Mouse (Mus musculus): ENCODE measurements around the gene Nrarp. TPM values are rescaled to one million over a fixed set of nuclear protein-coding genes. Genes with fewer than 3 reads are reported as not detected.
A peak's percentile ranks its signal among the peaks of the same experiment; 100 is the strongest.

Gene Nrarp
- polyA plus RNA-seq, 1 experiment = 39.0 TPM

DNA sequence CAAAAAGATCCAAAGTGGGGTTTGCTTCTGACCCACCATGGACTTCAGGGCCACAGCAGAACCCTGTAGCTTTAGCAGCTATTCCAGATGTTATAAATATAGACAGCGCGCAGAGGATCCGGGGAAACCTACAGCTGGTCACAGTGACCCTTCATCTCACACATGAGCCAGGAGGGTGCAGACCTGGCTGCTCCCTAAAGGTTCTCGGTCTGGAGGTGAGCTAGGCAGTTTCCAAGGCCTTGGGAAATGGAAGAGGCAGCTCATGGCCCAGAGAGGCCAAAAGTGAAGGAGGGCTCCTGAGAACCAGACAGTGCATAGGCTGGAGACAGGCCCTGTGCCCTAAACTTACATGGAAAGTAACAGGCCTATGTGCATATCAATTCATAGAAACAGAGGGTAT is 6.7 kb upstream of the Nrarp start:
- Histone ChIP-seq H3K4me1 (ENCODE audit: control insufficient read depth, insufficient read depth, insufficient read length, low read length) (peaks cover 77% of the 10 kb centered on the region), H3K27me3 (ENCODE audit: control insufficient read depth, insufficient read depth, low read length) (no peaks in the 10 kb centered on the region), H3K36me3 (ENCODE audit: control insufficient read depth, insufficient read depth, low read length) (no peaks in the 10 kb centered on the region), H3K27ac (ENCODE audit: insufficient read depth, low read depth, low read length) (no peak overlapping the region), H3K4me3 (ENCODE audit: low read depth, low read length) (no peak overlapping the region)
- no peak for TF ChIP-seq POLR2A (IDR thresholded peaks at IDR 0.05; ENCODE audit: low read depth, low read length)
- TF ChIP-seq CTCF (IDR thresholded peaks at IDR 0.05; ENCODE audit: extremely low read depth, insufficient read length, insufficient replicate concordance, low read depth, low read length) = no peak
- WGBS = 90% methylated on average over 4 of the region's 4 CpGs

DNA sequence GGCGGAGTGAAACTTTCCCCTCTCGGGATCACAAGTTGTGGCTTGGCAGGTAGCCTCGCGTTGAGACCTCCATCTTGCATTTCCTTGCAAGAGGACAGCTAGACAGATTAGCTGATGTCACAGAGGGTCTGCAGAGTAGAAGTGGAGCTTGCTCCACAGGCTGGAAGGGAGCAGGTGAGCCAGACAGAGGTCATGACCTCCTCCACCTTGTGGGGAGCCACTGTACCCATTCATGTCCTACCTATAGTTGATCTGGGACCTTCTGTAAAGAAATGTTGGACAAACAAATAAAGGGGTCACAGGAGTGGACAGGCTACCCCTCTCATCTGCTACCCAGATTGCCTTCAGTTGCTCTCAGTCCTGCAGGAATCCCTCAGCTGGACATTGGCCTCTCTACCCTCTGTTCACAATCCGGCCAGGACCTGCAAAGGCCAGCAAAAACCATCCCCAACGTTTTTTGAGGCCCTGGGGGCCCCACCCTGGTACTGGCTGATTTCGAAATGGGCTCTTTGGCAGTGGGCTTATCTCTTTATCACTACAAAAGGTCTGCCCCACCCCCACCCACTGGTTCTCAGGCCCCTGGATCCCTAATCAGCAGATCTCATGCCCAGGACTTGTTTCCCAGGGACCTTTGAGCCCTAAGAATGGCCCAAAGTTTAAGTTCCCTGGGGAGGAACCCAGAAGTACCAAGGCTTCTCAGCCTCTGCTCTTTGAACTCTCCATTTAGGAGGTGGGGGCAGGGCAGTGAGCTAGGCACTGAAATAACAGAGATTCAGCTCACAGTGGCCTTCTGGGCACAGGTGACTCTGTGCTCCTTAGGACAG is 5.5 kb upstream of the Nrarp start:
- Histone ChIP-seq H3K4me1 (ENCODE audit: control insufficient read depth, insufficient read depth, insufficient read length, low read length) (peaks cover 77% of the 10 kb centered on the region), H3K27me3 (ENCODE audit: control insufficient read depth, insufficient read depth, low read length) (no peaks in the 10 kb centered on the region), H3K4me3 (ENCODE audit: low read depth, low read length) (no peak overlapping the region), H3K36me3 (ENCODE audit: control insufficient read depth, insufficient read depth, low read length) (no peaks in the 10 kb centered on the region), H3K27ac (ENCODE audit: insufficient read depth, low read depth, low read length) (peak overlapping the region; percentile 75)
- 19% methylated on average over 7 of the region's 7 CpGs for WGBS
- TF ChIP-seq POLR2A (IDR thresholded peaks at IDR 0.05; ENCODE audit: low read depth, low read length) (no peak), CTCF (IDR thresholded peaks at IDR 0.05; ENCODE audit: extremely low read depth, insufficient read length, insufficient replicate concordance, low read depth, low read length) (no peak)

DNA sequence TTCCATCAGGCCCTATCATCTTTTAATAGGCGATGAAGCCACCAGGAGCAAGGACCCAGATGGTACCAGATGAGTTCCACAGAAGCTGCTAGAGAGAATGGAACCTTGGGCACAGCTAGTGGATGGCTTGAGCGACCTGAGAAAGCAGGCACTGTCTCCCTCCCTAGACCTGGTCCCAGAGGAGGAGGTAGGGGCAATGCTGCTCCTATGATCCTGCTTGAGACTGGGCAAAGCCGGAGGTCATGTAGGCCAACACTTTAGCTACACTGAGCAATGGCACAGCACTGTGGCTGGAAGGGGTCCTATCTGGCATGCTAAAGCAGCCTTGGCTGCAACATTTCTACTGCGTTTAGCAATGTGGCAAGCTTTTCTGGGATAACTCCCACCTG is 4.9 kb upstream of the Nrarp start:
- H3K4me3 ChIP-seq (ENCODE audit: low read depth, low read length) = no peak overlapping the region
- no peaks in the 10 kb centered on the region for H3K36me3 ChIP-seq (ENCODE audit: control insufficient read depth, insufficient read depth, low read length)
- H3K27me3 ChIP-seq (ENCODE audit: control insufficient read depth, insufficient read depth, low read length) = no peaks in the 10 kb centered on the region
- TF ChIP-seq POLR2A (IDR thresholded peaks at IDR 0.05; ENCODE audit: low read depth, low read length) = no peak
- TF ChIP-seq CTCF (IDR thresholded peaks at IDR 0.05; ENCODE audit: extremely low read depth, insufficient read length, insufficient replicate concordance, low read depth, low read length) = no peak
- peak overlapping the region; percentile 64 for H3K27ac ChIP-seq (ENCODE audit: insufficient read depth, low read depth, low read length)
- 52% methylated on average over 4 of the region's 4 CpGs for WGBS
- peaks cover 73% of the 10 kb centered on the region for H3K4me1 ChIP-seq (ENCODE audit: control insufficient read depth, insufficient read depth, insufficient read length, low read length)

DNA sequence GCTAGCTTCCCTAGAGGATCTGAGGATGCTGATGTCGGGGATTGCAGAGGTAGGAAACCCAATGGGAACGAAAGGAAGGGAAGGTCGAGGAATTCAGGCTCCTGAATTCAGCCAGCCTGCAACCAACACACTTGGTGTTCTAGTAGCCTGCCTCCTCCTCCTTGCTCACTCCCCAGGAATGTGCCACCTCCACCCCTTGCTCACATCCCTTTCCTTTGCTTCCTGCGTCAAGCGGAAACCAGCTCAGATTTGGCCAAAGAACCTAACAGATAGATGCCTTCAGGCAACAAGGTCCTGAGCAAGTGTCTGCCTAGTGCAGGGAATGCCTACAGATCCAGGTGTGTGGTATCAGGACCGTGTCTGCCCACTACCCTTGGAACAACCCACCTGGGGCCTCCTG is 4.0 kb upstream of the Nrarp start:
- Histone ChIP-seq H3K27me3 (ENCODE audit: control insufficient read depth, insufficient read depth, low read length) (no peaks in the 10 kb centered on the region), H3K36me3 (ENCODE audit: control insufficient read depth, insufficient read depth, low read length) (no peaks in the 10 kb centered on the region), H3K4me3 (ENCODE audit: low read depth, low read length) (no peak overlapping the region), H3K27ac (ENCODE audit: insufficient read depth, low read depth, low read length) (peak overlapping the region; percentile 32; the same call in 1 of the 2 replicates), H3K4me1 (ENCODE audit: control insufficient read depth, insufficient read depth, insufficient read length, low read length) (peaks cover 66% of the 10 kb centered on the region)
- TF ChIP-seq POLR2A (IDR thresholded peaks at IDR 0.05; ENCODE audit: low read depth, low read length) = no peak
- no peak for TF ChIP-seq CTCF (IDR thresholded peaks at IDR 0.05; ENCODE audit: extremely low read depth, insufficient read length, insufficient replicate concordance, low read depth, low read length)
- WGBS = 62% methylated on average over 6 of the region's 6 CpGs

DNA sequence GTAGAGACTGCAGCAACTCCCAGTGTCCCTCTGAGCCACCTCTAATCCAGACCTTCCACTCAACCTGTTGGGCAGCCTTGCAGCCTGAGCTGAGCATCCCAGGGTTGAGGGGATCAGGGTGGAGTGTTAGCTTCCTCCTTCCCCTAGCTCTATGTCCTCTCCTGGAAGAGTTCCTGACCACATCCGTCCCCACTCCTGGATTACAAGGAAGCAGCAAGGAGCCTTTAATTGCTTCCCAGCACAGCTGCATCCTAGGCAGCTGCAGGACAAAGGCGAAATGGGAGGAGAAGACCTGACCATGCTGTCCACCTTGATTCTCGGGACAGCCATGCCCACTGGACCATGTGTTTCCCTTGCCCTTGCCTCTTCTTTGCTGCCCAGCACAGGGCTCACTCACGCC is 3.5 kb upstream of the Nrarp start:
- TF ChIP-seq POLR2A (IDR thresholded peaks at IDR 0.05; ENCODE audit: low read depth, low read length) = no peak
- no peak for TF ChIP-seq CTCF (IDR thresholded peaks at IDR 0.05; ENCODE audit: extremely low read depth, insufficient read length, insufficient replicate concordance, low read depth, low read length)
- Histone ChIP-seq H3K27ac (ENCODE audit: insufficient read depth, low read depth, low read length) (peak overlapping the region; percentile 32; the same call in 1 of the 2 replicates), H3K36me3 (ENCODE audit: control insufficient read depth, insufficient read depth, low read length) (no peaks in the 10 kb centered on the region), H3K4me1 (ENCODE audit: control insufficient read depth, insufficient read depth, insufficient read length, low read length) (peaks cover 62% of the 10 kb centered on the region), H3K4me3 (ENCODE audit: low read depth, low read length) (peak overlapping the region; percentile 3; the same call in 1 of the 2 replicates), H3K27me3 (ENCODE audit: control insufficient read depth, insufficient read depth, low read length) (no peaks in the 10 kb centered on the region)
- 21% methylated on average over 4 of the region's 4 CpGs for WGBS

DNA sequence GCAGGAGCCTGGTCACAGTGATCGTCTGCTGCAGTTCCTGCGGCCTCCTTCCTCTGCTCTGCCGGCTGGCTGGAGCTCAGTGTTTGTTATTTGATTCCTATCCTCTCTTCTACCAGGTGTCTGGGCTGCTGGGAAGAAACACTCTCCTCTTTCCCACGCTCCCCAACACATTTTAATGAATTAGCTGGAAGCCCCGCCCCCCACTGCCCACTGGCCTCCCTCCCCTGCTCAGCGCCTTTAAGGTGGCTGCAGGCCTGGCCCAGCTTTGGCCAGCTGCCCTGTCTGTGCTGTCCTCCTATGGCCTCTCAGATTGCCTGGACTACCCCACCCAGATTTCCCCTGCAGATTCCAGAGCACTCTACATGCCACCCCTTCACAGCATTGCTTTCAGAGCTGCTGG is 2.9 kb upstream of the Nrarp start:
- no peak for TF ChIP-seq CTCF (IDR thresholded peaks at IDR 0.05; ENCODE audit: extremely low read depth, insufficient read length, insufficient replicate concordance, low read depth, low read length)
- no peak for TF ChIP-seq POLR2A (IDR thresholded peaks at IDR 0.05; ENCODE audit: low read depth, low read length)
- Histone ChIP-seq H3K4me1 (ENCODE audit: control insufficient read depth, insufficient read depth, insufficient read length, low read length) (peaks cover 58% of the 10 kb centered on the region), H3K4me3 (ENCODE audit: low read depth, low read length) (peak overlapping the region; percentile 3; the same call in 1 of the 2 replicates), H3K27me3 (ENCODE audit: control insufficient read depth, insufficient read depth, low read length) (no peaks in the 10 kb centered on the region), H3K36me3 (ENCODE audit: control insufficient read depth, insufficient read depth, low read length) (no peaks in the 10 kb centered on the region), H3K27ac (ENCODE audit: insufficient read depth, low read depth, low read length) (0 out of 2 replicates have a peak overlapping the region, but pooled peaks have one; percentile 8)
- WGBS = 15% methylated on average over 6 of the region's 6 CpGs

DNA sequence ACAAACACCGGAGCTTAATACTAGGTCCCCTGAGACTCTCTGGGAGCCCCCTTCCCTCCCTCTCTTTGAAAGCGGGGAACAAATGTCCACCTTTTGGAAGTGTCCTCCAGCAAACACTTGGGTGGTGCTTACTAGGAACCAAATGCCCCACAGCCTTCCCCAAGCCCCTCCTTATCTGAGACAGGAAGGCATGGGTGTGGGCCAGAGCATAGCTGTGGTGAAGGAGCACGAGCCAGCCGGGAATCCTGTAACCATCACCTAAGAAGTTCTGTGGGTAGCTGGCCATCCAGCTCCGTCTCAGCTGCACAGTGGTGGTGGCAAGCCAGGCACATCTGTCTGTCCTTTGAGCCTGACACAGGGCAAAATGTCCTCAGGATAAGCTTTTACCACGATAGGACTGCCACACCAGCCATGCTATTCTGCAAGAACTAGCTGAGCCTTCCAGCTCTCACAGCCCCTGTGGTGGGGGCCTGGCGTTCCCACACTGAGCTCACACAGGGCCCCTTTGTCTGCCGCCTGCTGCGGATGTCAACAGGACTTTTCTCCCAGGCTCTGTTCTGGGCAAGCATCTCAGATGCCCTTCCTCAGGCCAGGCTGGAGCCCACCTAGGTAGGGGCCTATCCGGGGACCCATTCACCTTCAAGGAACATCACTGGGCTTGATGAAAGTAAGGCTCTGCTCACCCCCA is 2.1 kb upstream of the Nrarp start:
- no peaks in the 10 kb centered on the region for H3K36me3 ChIP-seq (ENCODE audit: control insufficient read depth, insufficient read depth, low read length)
- H3K27me3 ChIP-seq (ENCODE audit: control insufficient read depth, insufficient read depth, low read length) = no peaks in the 10 kb centered on the region
- TF ChIP-seq POLR2A (IDR thresholded peaks at IDR 0.05; ENCODE audit: low read depth, low read length) (no peak), CTCF (IDR thresholded peaks at IDR 0.05; ENCODE audit: extremely low read depth, insufficient read length, insufficient replicate concordance, low read depth, low read length) (no peak)
- 67% methylated on average over 10 of the region's 10 CpGs for WGBS
- H3K4me3 ChIP-seq (ENCODE audit: low read depth, low read length) = no peak overlapping the region
- H3K27ac ChIP-seq (ENCODE audit: insufficient read depth, low read depth, low read length) = peak overlapping the region; percentile 8
- H3K4me1 ChIP-seq (ENCODE audit: control insufficient read depth, insufficient read depth, insufficient read length, low read length) = peaks cover 51% of the 10 kb centered on the region

Measured in small intestine, adult 2 months (tissue).